Mouse (Mus musculus): Measurements from ENCODE around the gene Fam57b.
A peak's percentile ranks its signal among the peaks of the same experiment; 100 is the strongest.

DNA sequence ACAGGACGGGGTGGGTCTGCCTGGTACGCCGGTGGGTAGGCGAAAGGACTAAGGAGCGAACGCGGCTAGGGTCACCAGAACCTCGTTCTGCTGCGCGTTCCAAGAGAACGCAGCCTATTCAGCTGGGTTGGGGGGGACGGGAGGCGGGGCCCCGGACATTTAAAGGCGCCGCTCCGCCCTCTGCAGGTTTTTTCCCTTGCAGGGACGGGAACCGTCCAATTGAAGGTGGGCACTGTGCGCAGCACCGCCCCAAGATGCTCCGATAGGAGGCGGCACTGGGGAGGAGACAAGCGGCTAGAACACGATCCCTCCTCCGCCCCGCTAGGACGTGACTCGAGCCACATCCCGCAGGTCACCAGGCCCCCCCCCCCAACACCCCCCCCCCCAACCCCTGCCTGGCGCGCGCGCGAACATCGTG lies 1.6 kb downstream of the Fam57b start:
- TF ChIP-seq TAL1 (IDR thresholded peaks at IDR 0.05; ENCODE audit: low read length) (no peak), GATA1 (IDR thresholded peaks at IDR 0.05; ENCODE audit: low read length) (peak; percentile 49; the same call in 1 of the 2 replicates)

All from erythroblast, embryonic 14.5 days (primary cell).